Mouse (Mus musculus): Measurements from ENCODE around the gene Enoph1. TPM values are rescaled to one million over a fixed set of nuclear protein-coding genes. Genes with fewer than 3 reads are reported as not detected.

The Enoph1 gene
- polyA plus RNA-seq, 1 experiment from 2014 or later, result 44.6 TPM

GRCm38 (mm10) chr5:100007040-100007375 lies 32.8 kb upstream of the Enoph1 start:
- H3K27me3 ChIP-seq (ENCODE audit: control insufficient read depth, insufficient read depth, low read depth, low read length), result no peaks in the 10 kb centered on the region
- no peaks in the 10 kb centered on the region for H3K4me1 ChIP-seq (replicated peaks; ENCODE audit: control insufficient read depth, insufficient read depth, low read length)
- no peak overlapping the region for H3K4me2 ChIP-seq (ENCODE audit: low read depth, low read length)
- H3K36me3 ChIP-seq (ENCODE audit: control insufficient read depth, insufficient read depth, low read length), result no peaks in the 10 kb centered on the region
- ATAC-seq (ENCODE audit: low read depth), result no peak
- H3K9ac ChIP-seq (ENCODE audit: low read length), result no peak overlapping the region
- no peak overlapping the region for H3K27ac ChIP-seq (ENCODE audit: low read length)
- H3K4me3 ChIP-seq (ENCODE audit: low read length), result no peak overlapping the region
- 81% methylated on average over 4 of the region's 4 CpGs for WGBS
- no peaks in the 10 kb centered on the region for H3K9me3 ChIP-seq (ENCODE audit: control insufficient read depth, low read length)

- no peak overlapping the region for H3K9ac ChIP-seq (ENCODE audit: low read length)
- no peak for ATAC-seq (ENCODE audit: low read depth)
- no peaks in the 10 kb centered on the region for H3K4me1 ChIP-seq (replicated peaks; ENCODE audit: control insufficient read depth, insufficient read depth, low read length)
- 48% methylated on average over 3 of the region's 3 CpGs for WGBS
- H3K36me3 ChIP-seq (ENCODE audit: control insufficient read depth, insufficient read depth, low read length), result no peaks in the 10 kb centered on the region
- no peaks in the 10 kb centered on the region for H3K27me3 ChIP-seq (ENCODE audit: control insufficient read depth, insufficient read depth, low read depth, low read length)
- H3K9me3 ChIP-seq (ENCODE audit: control insufficient read depth, low read length), result no peaks in the 10 kb centered on the region
- no peak overlapping the region for H3K4me2 ChIP-seq (ENCODE audit: low read depth, low read length)
- H3K4me3 ChIP-seq (ENCODE audit: low read length), result no peak overlapping the region
- H3K27ac ChIP-seq (ENCODE audit: low read length), result no peak overlapping the region
Measured at GRCm38 (mm10) chr5:100008485-100008884, 31.3 kb upstream of the Enoph1 start.

GRCm38 (mm10) chr5:100012599-100012998 lies 27.2 kb upstream of the Enoph1 start:
- WGBS, result 54% methylated on average over 9 of the region's 9 CpGs
- no peaks in the 10 kb centered on the region for H3K4me1 ChIP-seq (replicated peaks; ENCODE audit: control insufficient read depth, insufficient read depth, low read length)
- H3K9ac ChIP-seq (ENCODE audit: low read length), result no peak overlapping the region
- no peaks in the 10 kb centered on the region for H3K27me3 ChIP-seq (ENCODE audit: control insufficient read depth, insufficient read depth, low read depth, low read length)
- H3K27ac ChIP-seq (ENCODE audit: low read length), result no peak overlapping the region
- H3K4me3 ChIP-seq (ENCODE audit: low read length), result no peak overlapping the region
- no peaks in the 10 kb centered on the region for H3K9me3 ChIP-seq (ENCODE audit: control insufficient read depth, low read length)
- no peak overlapping the region for H3K4me2 ChIP-seq (ENCODE audit: low read depth, low read length)
- no peak for ATAC-seq (ENCODE audit: low read depth)
- H3K36me3 ChIP-seq (ENCODE audit: control insufficient read depth, insufficient read depth, low read length), result no peaks in the 10 kb centered on the region

GRCm38 (mm10) chr5:100020089-100020488 lies 19.7 kb upstream of the Enoph1 start:
- no peaks in the 10 kb centered on the region for H3K9me3 ChIP-seq (ENCODE audit: control insufficient read depth, low read length)

GRCm38 (mm10) chr5:100024403-100024802 lies 15.4 kb upstream of the Enoph1 start:
- H3K9me3 ChIP-seq (ENCODE audit: control insufficient read depth, low read length), result no peaks in the 10 kb centered on the region
- WGBS, result 57% methylated on average over 5 of the region's 5 CpGs
- no peak overlapping the region for H3K4me2 ChIP-seq (ENCODE audit: low read depth, low read length)
- no peaks in the 10 kb centered on the region for H3K36me3 ChIP-seq (ENCODE audit: control insufficient read depth, insufficient read depth, low read length)
- no peak overlapping the region for H3K4me3 ChIP-seq (ENCODE audit: low read length)
- no peak for ATAC-seq (ENCODE audit: low read depth)
- H3K27ac ChIP-seq (ENCODE audit: low read length), result no peak overlapping the region
- no peaks in the 10 kb centered on the region for H3K27me3 ChIP-seq (ENCODE audit: control insufficient read depth, insufficient read depth, low read depth, low read length)
- no peak overlapping the region for H3K9ac ChIP-seq (ENCODE audit: low read length)
- no peaks in the 10 kb centered on the region for H3K4me1 ChIP-seq (replicated peaks; ENCODE audit: control insufficient read depth, insufficient read depth, low read length)

More at GRCm38 (mm10) chr5:100020089-100020488, 19.7 kb upstream of the Enoph1 start:
- no peaks in the 10 kb centered on the region for H3K27me3 ChIP-seq (ENCODE audit: control insufficient read depth, insufficient read depth, low read depth, low read length)
- H3K4me3 ChIP-seq (ENCODE audit: low read length), result no peak overlapping the region
- H3K36me3 ChIP-seq (ENCODE audit: control insufficient read depth, insufficient read depth, low read length), result no peaks in the 10 kb centered on the region
- H3K4me1 ChIP-seq (replicated peaks; ENCODE audit: control insufficient read depth, insufficient read depth, low read length), result no peaks in the 10 kb centered on the region
- no peak for ATAC-seq (ENCODE audit: low read depth)
- no peak overlapping the region for H3K27ac ChIP-seq (ENCODE audit: low read length)
- no peak overlapping the region for H3K9ac ChIP-seq (ENCODE audit: low read length)
- H3K4me2 ChIP-seq (ENCODE audit: low read depth, low read length), result no peak overlapping the region

- ATAC-seq (ENCODE audit: low read depth), result no peak
- no peak overlapping the region for H3K4me2 ChIP-seq (ENCODE audit: low read depth, low read length)
- no peak overlapping the region for H3K9ac ChIP-seq (ENCODE audit: low read length)
- no peak overlapping the region for H3K4me3 ChIP-seq (ENCODE audit: low read length)
- WGBS, result 64% methylated on average over 1 of the region's 1 CpGs
- no peaks in the 10 kb centered on the region for H3K27me3 ChIP-seq (ENCODE audit: control insufficient read depth, insufficient read depth, low read depth, low read length)
- H3K27ac ChIP-seq (ENCODE audit: low read length), result no peak overlapping the region
- peaks cover 4% of the 10 kb centered on the region for H3K4me1 ChIP-seq (replicated peaks; ENCODE audit: control insufficient read depth, insufficient read depth, low read length)
- no peaks in the 10 kb centered on the region for H3K9me3 ChIP-seq (ENCODE audit: control insufficient read depth, low read length)
- no peaks in the 10 kb centered on the region for H3K36me3 ChIP-seq (ENCODE audit: control insufficient read depth, insufficient read depth, low read length)
Measured at GRCm38 (mm10) chr5:100024868-100025267, 14.9 kb upstream of the Enoph1 start.

- no peak overlapping the region for H3K4me3 ChIP-seq (ENCODE audit: low read length)
- no peak overlapping the region for H3K9ac ChIP-seq (ENCODE audit: low read length)
- peaks cover 17% of the 10 kb centered on the region for H3K4me1 ChIP-seq (replicated peaks; ENCODE audit: control insufficient read depth, insufficient read depth, low read length)
- peak; percentile 93 for ATAC-seq (ENCODE audit: low read depth)
- WGBS, result 7% methylated on average over 6 of the region's 6 CpGs
- no peaks in the 10 kb centered on the region for H3K27me3 ChIP-seq (ENCODE audit: control insufficient read depth, insufficient read depth, low read depth, low read length)
- H3K36me3 ChIP-seq (ENCODE audit: control insufficient read depth, insufficient read depth, low read length), result peaks cover 27% of the 10 kb centered on the region
- H3K9me3 ChIP-seq (ENCODE audit: control insufficient read depth, low read length), result no peaks in the 10 kb centered on the region
- H3K4me2 ChIP-seq (ENCODE audit: low read depth, low read length), result no peak overlapping the region
- H3K27ac ChIP-seq (ENCODE audit: low read length), result peak overlapping the region; percentile 40
Measured at GRCm38 (mm10) chr5:100030069-100030468, 9.7 kb upstream of the Enoph1 start.

- Histone ChIP-seq H3K4me1 (replicated peaks; ENCODE audit: control insufficient read depth, insufficient read depth, low read length) (peaks cover 22% of the 10 kb centered on the region), H3K9me3 (ENCODE audit: control insufficient read depth, low read length) (no peaks in the 10 kb centered on the region), H3K9ac (ENCODE audit: low read length) (no peak overlapping the region), H3K4me3 (ENCODE audit: low read length) (no peak overlapping the region), H3K27me3 (ENCODE audit: control insufficient read depth, insufficient read depth, low read depth, low read length) (no peaks in the 10 kb centered on the region), H3K27ac (ENCODE audit: low read length) (no peak overlapping the region), H3K4me2 (ENCODE audit: low read depth, low read length) (no peak overlapping the region), H3K36me3 (ENCODE audit: control insufficient read depth, insufficient read depth, low read length) (peaks cover 37% of the 10 kb centered on the region)
- no peak for ATAC-seq (ENCODE audit: low read depth)
- 84% methylated on average over 2 of the region's 2 CpGs for WGBS
Measured at GRCm38 (mm10) chr5:100032107-100032506, 7.7 kb upstream of the Enoph1 start.

GRCm38 (mm10) chr5:100032646-100033045 lies 7.1 kb upstream of the Enoph1 start:
- no peaks in the 10 kb centered on the region for H3K27me3 ChIP-seq (ENCODE audit: control insufficient read depth, insufficient read depth, low read depth, low read length)
- H3K4me2 ChIP-seq (ENCODE audit: low read depth, low read length), result no peak overlapping the region
- H3K4me3 ChIP-seq (ENCODE audit: low read length), result no peak overlapping the region
- peaks cover 28% of the 10 kb centered on the region for H3K4me1 ChIP-seq (replicated peaks; ENCODE audit: control insufficient read depth, insufficient read depth, low read length)
- no peak overlapping the region for H3K9ac ChIP-seq (ENCODE audit: low read length)
- no peaks in the 10 kb centered on the region for H3K9me3 ChIP-seq (ENCODE audit: control insufficient read depth, low read length)
- H3K36me3 ChIP-seq (ENCODE audit: control insufficient read depth, insufficient read depth, low read length), result peaks cover 37% of the 10 kb centered on the region
- 66% methylated on average over 3 of the region's 3 CpGs for WGBS
- no peak for ATAC-seq (ENCODE audit: low read depth)
- no peak overlapping the region for H3K27ac ChIP-seq (ENCODE audit: low read length)

GRCm38 (mm10) chr5:100035950-100036349 lies 3.8 kb upstream of the Enoph1 start:
- no peaks in the 10 kb centered on the region for H3K9me3 ChIP-seq (ENCODE audit: control insufficient read depth, low read length)
- peak overlapping the region; percentile 15; the same call in 1 of the 2 replicates for H3K4me3 ChIP-seq (ENCODE audit: low read length)
- H3K9ac ChIP-seq (ENCODE audit: low read length), result no peak overlapping the region
- H3K27ac ChIP-seq (ENCODE audit: low read length), result no peak overlapping the region
- H3K4me1 ChIP-seq (replicated peaks; ENCODE audit: control insufficient read depth, insufficient read depth, low read length), result peaks cover 23% of the 10 kb centered on the region
- H3K27me3 ChIP-seq (ENCODE audit: control insufficient read depth, insufficient read depth, low read depth, low read length), result no peaks in the 10 kb centered on the region
- ATAC-seq (ENCODE audit: low read depth), result no peak
- H3K36me3 ChIP-seq (ENCODE audit: control insufficient read depth, insufficient read depth, low read length), result peaks cover 37% of the 10 kb centered on the region
- WGBS, result 42% methylated on average over 7 of the region's 7 CpGs
- peak overlapping the region; percentile 29; the same call in 1 of the 2 replicates for H3K4me2 ChIP-seq (ENCODE audit: low read depth, low read length)
